Mouse (Mus musculus) left cerebral cortex, postnatal 14 days (tissue): ENCODE data around the gene Gm49342. TPM values are rescaled to one million over a fixed set of nuclear protein-coding genes. Genes with fewer than 3 reads are reported as not detected.
A peak's percentile ranks its signal among the peaks of the same experiment; 100 is the strongest.
"Not testable (repeated sequence)": the region's sequence is repeated elsewhere in the genome, so short reads cannot be mapped to it uniquely, and the experiment has no call there.

Experiments used
- DNase-seq, 2 experiments: peaks; one replicate each; pipeline ENCODE4 v3.0.0; 2021 to 2022; ENCODE audit warnings: low spot score in 2 of 2, mixed read lengths in 1 of 2
- intact Hi-C: fragments of 180-260 bp; cut with DNase I; formaldehyde crosslinking; loops from one replicate; pipeline ENCODE4 v1.15.1; 2025
- total RNA-seq, 2 experiments: library from RNA; stranded (reverse); gene quantifications; 2 replicates each; pipeline ENCODE4 v1.2.3; 2021

Gene Gm49342
- total RNA-seq, 2 experiments from 2014 or later: 9.2 to 14.4 TPM

GRCm38 (mm10) chr14:50930754-50931492 lies 13.4 kb upstream of the Gm49342 start, which contains the start of the genes Pip4p1 and Pnp:
Gene Pip4p1 (minus strand): TSS chr14:50930856.
Gene Pnp (plus strand): TSS chr14:50931082.
- DNase-seq: peak; percentile 98 to 100
- intact Hi-C loops: loop anchor here (2.0 kb wide), 1 partner anchor 134 kb away; no protein-coding TSS in a partner anchor

DNA sequence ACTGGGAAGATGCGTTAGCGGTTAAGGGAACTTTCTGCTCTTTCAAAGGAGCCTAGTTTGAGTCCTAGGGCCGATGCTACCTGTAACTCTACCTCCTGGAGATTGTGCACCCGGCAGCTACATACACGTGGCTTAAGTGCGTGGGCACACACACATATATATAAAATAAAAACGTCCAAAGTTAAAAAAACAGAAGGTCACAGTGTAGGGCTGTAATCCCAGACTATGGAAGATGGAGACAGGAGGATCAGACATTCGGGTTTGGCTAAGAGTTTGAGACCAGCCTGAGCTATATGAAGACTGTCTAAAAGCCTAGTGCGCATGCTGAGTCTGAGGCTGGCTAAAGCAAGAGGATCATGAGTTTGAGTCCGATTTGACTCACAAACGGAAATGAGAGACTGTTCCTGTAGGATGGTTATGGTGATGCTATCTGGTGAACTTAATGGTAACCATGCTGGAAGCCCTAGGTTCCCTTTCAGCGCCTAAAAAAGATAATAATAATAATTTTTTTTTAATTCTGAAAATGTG lies 12.8 kb upstream of the Gm49342 start:
- intact Hi-C loops: loop anchor here (2.0 kb wide), 1 partner anchor 133 kb away; no protein-coding TSS in a partner anchor
- no peak for DNase-seq

DNA sequence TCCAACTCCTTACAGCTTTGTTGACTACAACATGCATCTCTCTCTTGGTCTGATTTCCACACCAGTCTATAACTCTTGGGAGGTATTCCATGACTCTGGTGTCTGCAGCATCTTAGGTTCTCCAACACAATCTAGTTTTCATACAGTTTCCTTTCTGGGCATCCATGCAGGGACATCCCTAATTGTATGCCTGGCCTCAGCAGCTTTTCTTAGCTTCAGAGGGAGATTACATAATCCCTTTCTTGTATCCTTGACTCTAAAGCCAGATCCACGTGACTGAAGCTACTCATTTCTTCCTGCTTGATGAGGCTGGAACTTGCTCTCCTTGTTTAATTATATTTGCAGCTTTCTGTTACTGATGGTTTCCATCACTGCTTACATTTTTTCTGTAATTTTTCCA lies 7.7 kb upstream of the Gm49342 start:
- DNase-seq: no peak
- intact Hi-C loops: no loop called here

- no peak for DNase-seq
- intact Hi-C loops: no loop called here
Observed at GRCm38 (mm10) chr14:50938119-50938908, 6.0 kb upstream of the Gm49342 start.

GRCm38 (mm10) chr14:50938940-50939339 lies 5.4 kb upstream of the Gm49342 start:
- DNase-seq: no peak
- intact Hi-C loops: no loop called here

GRCm38 (mm10) chr14:50944668-50945033 lies 334 bp downstream of the Gm49342 start:
- intact Hi-C loops, DNase-seq: not testable (repeated sequence)

- DNase-seq, intact Hi-C loops: not testable (repeated sequence)
Observed at GRCm38 (mm10) chr14:50945081-50945480, 764 bp downstream of the Gm49342 start.

DNA sequence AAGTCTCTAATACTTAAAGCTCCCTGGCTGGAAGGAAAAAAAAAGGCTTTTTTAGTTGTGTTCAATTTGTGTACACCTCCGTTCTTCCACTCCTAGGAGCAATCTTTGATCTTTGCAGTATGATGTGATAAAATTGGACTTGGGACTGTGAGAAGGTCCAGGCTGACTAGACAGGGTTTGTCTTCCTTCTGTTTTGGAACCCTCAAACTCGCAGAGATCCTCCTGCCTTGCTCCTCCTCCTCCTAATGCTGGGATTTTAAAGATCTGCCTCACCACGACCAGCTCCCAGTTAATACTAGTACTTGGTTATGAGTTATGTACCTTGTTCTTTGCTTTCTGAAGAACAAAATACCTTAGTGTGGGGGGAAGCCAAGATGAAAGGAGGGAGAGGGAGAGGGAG lies 1.2 kb downstream of the Gm49342 start:
- intact Hi-C loops, DNase-seq: not testable (repeated sequence)

DNA sequence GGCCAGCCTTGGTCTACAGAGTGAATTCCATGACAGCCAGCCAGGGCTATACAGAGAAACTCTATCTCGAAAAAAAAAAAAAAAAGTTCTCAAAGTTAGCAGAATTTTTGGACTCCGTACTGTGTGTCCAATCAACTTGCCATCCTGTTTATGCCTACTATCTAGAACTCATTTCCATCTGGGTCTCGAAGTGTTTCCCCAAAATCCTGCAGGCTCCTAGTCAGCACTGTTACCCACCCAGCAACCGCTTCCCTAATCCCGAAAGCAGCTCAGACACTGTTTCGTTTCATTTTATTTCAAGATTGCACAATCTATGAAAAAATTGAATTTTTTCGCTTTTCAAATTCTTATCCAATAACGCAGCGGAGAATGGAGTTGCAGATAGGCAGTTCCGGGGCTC lies 11.2 kb downstream of the Gm49342 start:
- intact Hi-C loops: no loop called here
- no peak for DNase-seq

GRCm38 (mm10) chr14:50955942-50956508 lies 11.7 kb downstream of the Gm49342 start, which contains the start of gene Pnp2:
Gene Pnp2 (plus strand): TSS chr14:50955992.
- DNase-seq: peak; percentile 56 to 63
- intact Hi-C loops: not testable (repeated sequence)

GRCm38 (mm10) chr14:50956724-50957123 lies 12.4 kb downstream of the Gm49342 start:
- DNase-seq, intact Hi-C loops: not testable (repeated sequence)

DNA sequence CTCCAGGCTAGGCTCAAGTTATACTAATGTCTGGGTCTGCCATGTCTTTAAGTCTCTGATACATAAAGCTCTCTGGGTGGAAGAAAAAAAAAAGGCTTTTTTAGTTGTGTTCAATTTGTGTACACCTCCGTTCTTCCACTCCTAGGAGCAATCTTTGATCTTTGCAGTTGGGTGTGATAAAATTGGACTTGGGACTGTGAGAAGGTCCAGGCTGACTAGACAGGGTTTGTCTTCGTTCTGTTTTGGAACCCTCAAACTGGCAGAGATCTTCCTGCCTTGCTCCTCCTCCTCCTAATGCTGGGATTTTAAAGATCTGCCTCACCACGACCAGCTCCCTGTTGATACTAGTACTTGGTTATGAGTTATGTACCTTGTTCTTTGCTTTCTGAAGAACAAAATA lies 12.8 kb downstream of the Gm49342 start:
- DNase-seq, intact Hi-C loops: not testable (repeated sequence)

DNA sequence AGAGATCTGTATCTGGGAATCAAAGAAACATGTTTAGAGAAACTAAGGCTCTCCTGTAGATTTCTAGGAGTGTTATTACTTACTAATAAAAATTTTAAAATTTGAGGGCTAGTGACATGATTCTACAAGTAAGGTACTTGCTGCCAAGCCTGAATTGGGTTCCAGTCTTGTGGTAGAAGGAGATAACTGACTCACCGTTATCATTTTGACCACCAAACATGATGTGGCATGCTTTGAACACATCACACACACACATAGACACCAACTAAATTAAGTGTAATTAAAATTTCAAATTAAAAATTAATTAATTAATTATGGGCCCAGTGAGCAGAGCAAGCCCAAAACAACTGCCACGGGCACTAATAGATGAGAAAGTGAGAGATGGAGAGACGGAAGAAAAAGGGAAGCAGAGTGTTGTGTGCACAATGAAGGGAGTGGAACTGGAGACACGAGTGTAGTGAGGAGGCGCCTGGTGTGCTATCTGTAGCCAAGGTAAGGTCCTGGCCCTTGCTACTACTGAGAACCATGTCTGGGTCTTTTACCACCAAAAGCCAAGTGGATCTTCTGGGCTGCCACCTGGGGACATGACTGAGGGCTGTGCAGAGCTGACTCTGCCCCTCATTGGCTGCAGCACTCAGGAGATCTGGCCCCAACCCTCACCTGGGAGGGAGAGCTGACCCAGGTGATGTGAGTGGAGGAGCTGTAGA lies 14.1 kb downstream of the Gm49342 start:
- DNase-seq, intact Hi-C loops: not testable (repeated sequence)

DNA sequence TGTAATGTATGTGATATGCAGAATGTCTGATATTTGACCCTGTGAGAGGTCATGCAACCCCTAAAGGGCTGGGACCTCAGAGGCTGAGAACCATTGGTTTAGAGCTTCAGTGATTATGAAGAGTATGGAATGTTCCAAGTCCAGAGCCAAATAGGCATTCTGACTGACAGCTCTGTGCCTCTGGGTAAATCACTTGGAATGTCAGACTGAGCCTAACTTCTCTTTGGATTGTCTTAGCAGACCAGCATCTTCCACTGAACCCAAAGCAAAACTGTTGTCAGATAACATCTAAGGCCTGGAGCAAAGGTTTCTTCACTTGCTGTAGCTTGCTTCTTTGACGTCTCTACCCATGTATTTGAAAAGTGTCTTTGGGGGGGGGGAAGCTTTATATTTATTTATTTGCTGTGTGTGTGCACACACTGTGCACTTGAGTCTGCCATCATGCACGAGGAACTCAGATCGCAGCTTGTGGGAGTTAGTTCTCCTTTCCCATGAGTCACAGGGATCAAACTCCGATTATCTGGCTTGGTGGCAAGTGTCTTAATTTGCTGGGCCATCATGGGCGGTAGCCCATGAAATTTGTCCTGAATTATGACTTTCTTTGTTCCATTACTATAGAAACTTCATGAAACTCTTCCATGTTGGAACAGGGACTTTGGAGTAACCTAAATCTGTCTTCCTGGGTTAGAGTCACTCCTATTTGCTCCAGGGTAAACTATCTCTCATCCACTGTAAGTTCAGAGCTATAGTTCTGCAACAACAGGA lies 24.1 kb downstream of the Gm49342 start:
- intact Hi-C loops: no loop called here
- DNase-seq: no peak

DNA sequence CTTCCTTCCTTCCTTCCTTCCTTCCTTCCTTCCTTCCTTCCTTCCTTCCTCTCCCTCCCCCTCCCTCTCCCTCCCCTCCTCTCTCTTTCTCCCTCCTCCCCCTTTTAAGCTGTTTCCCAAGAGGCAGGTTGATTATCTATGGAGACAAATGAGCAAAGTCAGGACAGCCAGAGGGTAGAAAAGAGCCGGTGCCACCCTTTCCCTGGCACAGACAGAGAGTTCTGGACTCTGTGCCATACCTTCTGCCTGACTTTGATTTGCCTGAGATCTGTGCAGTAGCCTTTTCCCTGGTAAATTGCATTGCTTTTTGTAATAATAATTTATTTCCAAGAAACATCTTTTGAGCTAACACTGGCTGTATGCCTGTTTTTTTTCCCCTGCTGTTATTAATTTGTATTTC lies 24.7 kb downstream of the Gm49342 start:
- no peak for DNase-seq
- intact Hi-C loops: no loop called here

DNA sequence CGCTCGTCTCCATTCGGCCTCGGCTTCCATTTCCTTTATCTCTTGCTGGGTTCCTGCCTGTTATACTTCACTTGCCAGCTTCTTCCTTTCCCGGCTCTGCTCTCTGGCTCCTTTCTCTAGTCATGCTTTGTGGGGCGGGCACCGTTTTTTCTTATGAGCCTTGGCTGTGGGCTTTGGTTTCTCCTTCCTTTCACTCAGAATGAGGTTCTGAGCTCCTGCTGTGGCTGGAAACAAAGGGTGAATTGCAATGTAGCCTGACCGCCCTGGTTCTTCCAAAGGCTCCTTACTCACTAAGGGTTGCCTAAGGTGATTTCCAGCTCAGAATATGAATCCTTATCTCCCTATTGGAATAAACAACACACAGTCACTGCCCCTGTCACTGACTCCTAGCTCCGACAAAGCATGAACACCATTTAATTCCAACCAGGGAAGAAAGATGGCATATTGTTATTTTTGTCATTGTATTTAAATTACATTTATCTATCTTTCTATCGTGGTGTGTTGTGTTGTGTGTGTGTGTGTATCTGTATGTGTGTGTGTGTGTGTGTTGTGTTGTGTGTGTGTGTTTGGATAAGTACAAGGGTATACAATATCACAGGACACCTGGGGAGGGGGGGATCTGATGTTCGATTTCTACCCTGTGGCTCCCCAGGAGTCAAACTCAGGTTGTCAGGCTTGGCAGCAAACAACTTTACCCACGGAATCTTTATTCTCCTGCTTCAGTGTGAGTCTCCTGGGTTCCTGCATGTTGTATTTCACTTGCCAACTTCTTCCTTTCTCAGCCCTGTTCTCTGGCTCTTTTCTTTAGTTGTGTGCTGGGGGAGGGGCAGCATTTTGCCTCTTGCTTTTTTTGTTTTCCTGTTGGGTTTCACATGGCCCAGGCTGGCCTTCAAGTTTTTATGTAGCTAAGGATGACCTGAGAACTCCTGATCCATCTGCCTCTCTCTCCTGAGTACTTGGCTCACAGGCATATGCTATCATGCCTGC lies 25.5 kb downstream of the Gm49342 start:
- intact Hi-C loops: no loop called here
- DNase-seq: peak; percentile 35 to 61

- intact Hi-C loops: no loop called here
- no peak for DNase-seq
Observed at GRCm38 (mm10) chr14:50970822-50971221, 26.5 kb downstream of the Gm49342 start.
